Mouse (Mus musculus): ENCODE data around the gene Tmem214. TPM values are rescaled to one million over a fixed set of nuclear protein-coding genes. Genes with fewer than 3 reads are reported as not detected.

The Tmem214 gene
- polyA plus RNA-seq, 1 experiment: 86.6 TPM

GRCm38 (mm10) chr5:30841896-30842295 is 25.9 kb upstream of the Tmem214 start:
- TF ChIP-seq POLR2A (IDR thresholded peaks at IDR 0.05; ENCODE audit: borderline replicate concordance, extremely low read depth, low read depth, low read length) (no peak), CTCF (IDR thresholded peaks at IDR 0.05; ENCODE audit: insufficient read depth, low read length) (no peak)
- WGBS: 55% methylated on average over 3 of the region's 3 CpGs

DNA sequence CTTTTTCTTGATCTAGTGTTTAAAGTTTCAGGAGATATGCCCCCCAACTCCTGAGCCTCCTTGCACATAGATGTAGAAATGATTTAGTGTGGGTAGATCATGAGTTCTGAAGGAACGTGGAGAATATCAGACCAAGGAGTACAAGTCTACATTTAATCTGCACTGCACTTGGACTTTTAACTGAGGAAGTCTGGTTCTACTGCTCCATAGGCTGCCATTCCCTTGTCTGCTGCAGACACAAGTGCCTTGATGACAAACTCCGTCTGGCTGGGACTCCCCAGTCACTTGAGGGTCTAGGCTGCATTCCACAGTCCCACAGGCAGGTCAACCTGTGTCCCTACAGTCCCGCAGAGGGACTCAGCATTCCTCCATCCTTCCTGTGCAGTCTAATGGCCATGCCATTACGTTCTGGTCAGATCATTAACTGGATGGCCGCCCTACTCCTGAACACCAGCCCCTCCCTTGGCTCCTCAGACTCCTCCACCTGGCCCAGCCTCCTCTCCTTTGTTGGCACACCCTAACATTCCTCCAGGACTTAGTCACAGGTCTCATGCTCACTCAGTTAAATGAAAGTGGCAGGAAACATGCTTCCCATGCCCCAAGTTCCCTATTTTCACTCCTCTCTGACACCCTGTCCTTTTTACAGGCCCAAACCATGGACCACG is 17.8 kb upstream of the Tmem214 start:
- TF ChIP-seq POLR2A (IDR thresholded peaks at IDR 0.05; ENCODE audit: borderline replicate concordance, extremely low read depth, low read depth, low read length) (no peak), CTCF (IDR thresholded peaks at IDR 0.05; ENCODE audit: insufficient read depth, low read length) (no peak)

More at GRCm38 (mm10) chr5:30841896-30842295, 25.9 kb upstream of the Tmem214 start:
- Histone ChIP-seq H3K4me1 (ENCODE audit: control insufficient read depth, insufficient read depth, low read length) (no peaks in the 10 kb centered on the region), H3K4me3 (replicated peaks; ENCODE audit: extremely low read depth, low read depth, low read length) (no peak overlapping the region)
- DNase-seq: no peak

GRCm38 (mm10) chr5:30850556-30850925 is 17.3 kb upstream of the Tmem214 start:
- Histone ChIP-seq H3K4me1 (ENCODE audit: control insufficient read depth, insufficient read depth, low read length) (peaks cover 16% of the 10 kb centered on the region), H3K4me3 (replicated peaks; ENCODE audit: extremely low read depth, low read depth, low read length) (no peak overlapping the region)
- WGBS: 56% methylated on average over 2 of the region's 2 CpGs
- TF ChIP-seq POLR2A (IDR thresholded peaks at IDR 0.05; ENCODE audit: borderline replicate concordance, extremely low read depth, low read depth, low read length): no peak
- no peak for TF ChIP-seq CTCF (IDR thresholded peaks at IDR 0.05; ENCODE audit: insufficient read depth, low read length)
- DNase-seq: no peak

More for the DNA sequence above, 17.8 kb upstream of the Tmem214 start:
- Histone ChIP-seq H3K4me1 (ENCODE audit: control insufficient read depth, insufficient read depth, low read length) (peaks cover 16% of the 10 kb centered on the region), H3K4me3 (replicated peaks; ENCODE audit: extremely low read depth, low read depth, low read length) (no peak overlapping the region)
- WGBS: 47% methylated on average over 6 of the region's 6 CpGs
- DNase-seq: peak; percentile 69

- WGBS: 88% methylated on average over 4 of the region's 4 CpGs
- no peak for TF ChIP-seq CTCF (IDR thresholded peaks at IDR 0.05; ENCODE audit: insufficient read depth, low read length)
- no peak for TF ChIP-seq POLR2A (IDR thresholded peaks at IDR 0.05; ENCODE audit: borderline replicate concordance, extremely low read depth, low read depth, low read length)
Observed at GRCm38 (mm10) chr5:30853522-30853921, 14.3 kb upstream of the Tmem214 start.

DNA sequence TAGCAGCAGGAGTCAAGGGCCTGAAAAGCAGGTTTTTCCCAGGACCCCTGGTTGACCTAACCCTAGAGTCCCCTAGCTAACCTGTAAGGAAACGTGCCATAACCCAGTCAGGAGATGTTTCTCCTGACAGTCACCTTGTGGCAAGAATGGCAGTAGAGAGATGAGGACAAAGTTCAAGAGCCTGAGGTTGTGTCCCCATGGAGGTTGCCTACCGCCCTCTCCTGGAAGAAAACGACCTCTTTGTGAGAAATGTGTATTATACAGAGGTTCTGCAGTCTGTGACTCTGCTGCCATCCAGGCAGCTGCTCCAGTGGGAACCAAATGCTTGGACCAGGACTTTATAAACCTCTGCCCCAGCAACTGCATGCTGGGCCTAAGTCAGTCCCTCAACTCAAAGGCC is 12.1 kb upstream of the Tmem214 start:
- Histone ChIP-seq H3K4me1 (ENCODE audit: control insufficient read depth, insufficient read depth, low read length) (peaks cover 7% of the 10 kb centered on the region), H3K4me3 (replicated peaks; ENCODE audit: extremely low read depth, low read depth, low read length) (no peak overlapping the region)
- TF ChIP-seq POLR2A (IDR thresholded peaks at IDR 0.05; ENCODE audit: borderline replicate concordance, extremely low read depth, low read depth, low read length) (no peak), CTCF (IDR thresholded peaks at IDR 0.05; ENCODE audit: insufficient read depth, low read length) (no peak)
- no peak for DNase-seq
- 63% methylated on average over 3 of the region's 3 CpGs for WGBS

More at GRCm38 (mm10) chr5:30853522-30853921, 14.3 kb upstream of the Tmem214 start:
- H3K4me3 ChIP-seq (replicated peaks; ENCODE audit: extremely low read depth, low read depth, low read length): no peak overlapping the region
- peaks cover 16% of the 10 kb centered on the region for H3K4me1 ChIP-seq (ENCODE audit: control insufficient read depth, insufficient read depth, low read length)
- DNase-seq: no peak

- no peak overlapping the region for H3K4me3 ChIP-seq (replicated peaks; ENCODE audit: extremely low read depth, low read depth, low read length)
- TF ChIP-seq POLR2A (IDR thresholded peaks at IDR 0.05; ENCODE audit: borderline replicate concordance, extremely low read depth, low read depth, low read length) (no peak), CTCF (IDR thresholded peaks at IDR 0.05; ENCODE audit: insufficient read depth, low read length) (no peak)
- WGBS: 85% methylated on average over 2 of the region's 2 CpGs
- DNase-seq: no peak
- H3K4me1 ChIP-seq (ENCODE audit: control insufficient read depth, insufficient read depth, low read length): peaks cover 2% of the 10 kb centered on the region
Observed at GRCm38 (mm10) chr5:30856124-30856523, 11.7 kb upstream of the Tmem214 start.

DNA sequence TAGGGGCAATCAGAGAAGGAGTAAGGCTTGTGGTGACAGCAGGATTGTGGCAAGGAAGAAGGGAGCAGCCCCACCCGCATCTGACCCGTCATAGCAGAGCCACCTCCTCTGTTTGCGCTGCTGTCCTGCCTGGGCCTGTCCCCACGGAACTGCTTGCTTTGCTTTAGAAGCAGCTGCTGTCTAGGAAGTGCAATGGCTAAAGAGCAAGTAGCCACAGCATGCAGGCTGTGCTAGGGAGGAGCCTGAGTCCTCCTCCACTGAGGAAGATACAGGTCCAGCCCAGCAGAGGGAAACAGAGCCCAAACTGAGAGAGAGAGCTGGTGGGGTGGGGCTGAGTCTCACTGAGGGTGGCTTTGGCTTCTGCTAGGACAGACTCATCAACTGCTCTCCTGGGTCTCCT is 4.0 kb upstream of the Tmem214 start:
- TF ChIP-seq POLR2A (IDR thresholded peaks at IDR 0.05; ENCODE audit: borderline replicate concordance, extremely low read depth, low read depth, low read length): no peak
- no peak for TF ChIP-seq CTCF (IDR thresholded peaks at IDR 0.05; ENCODE audit: insufficient read depth, low read length)
- Histone ChIP-seq H3K4me3 (replicated peaks; ENCODE audit: extremely low read depth, low read depth, low read length) (no peak overlapping the region), H3K4me1 (ENCODE audit: control insufficient read depth, insufficient read depth, low read length) (0 out of 2 replicates have a peak, but pooled peaks cover under 1% of the 10 kb centered on the region)
- WGBS: 38% methylated on average over 4 of the region's 4 CpGs
- no peak for DNase-seq

DNA sequence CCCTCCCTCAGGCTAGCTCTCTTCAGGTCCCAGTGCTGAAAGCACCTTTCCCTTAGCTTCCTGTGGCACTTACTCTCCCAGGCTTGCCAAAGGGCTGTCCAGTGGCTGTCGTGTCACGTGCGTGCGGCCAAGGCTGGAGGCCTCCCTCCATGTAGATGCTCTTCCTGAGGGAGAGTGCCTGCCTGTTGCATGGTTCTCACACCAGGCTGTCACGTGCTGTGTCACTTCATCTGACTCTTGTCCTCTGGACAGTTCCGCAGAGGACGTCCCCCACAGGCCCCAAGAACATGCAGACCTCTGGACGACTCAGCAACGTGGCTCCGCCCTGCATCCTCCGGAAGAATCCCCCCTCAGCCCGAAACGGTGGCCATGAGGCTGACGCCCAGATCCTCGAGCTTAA is 3.5 kb upstream of the Tmem214 start:
- no peak overlapping the region for H3K4me3 ChIP-seq (replicated peaks; ENCODE audit: extremely low read depth, low read depth, low read length)
- DNase-seq: no peak
- 57% methylated on average over 15 of the region's 15 CpGs for WGBS
- no peak for TF ChIP-seq POLR2A (IDR thresholded peaks at IDR 0.05; ENCODE audit: borderline replicate concordance, extremely low read depth, low read depth, low read length)
- no peak for TF ChIP-seq CTCF (IDR thresholded peaks at IDR 0.05; ENCODE audit: insufficient read depth, low read length)
- 0 out of 2 replicates have a peak, but pooled peaks cover 3% of the 10 kb centered on the region for H3K4me1 ChIP-seq (ENCODE audit: control insufficient read depth, insufficient read depth, low read length)

- WGBS: 84% methylated on average over 3 of the region's 3 CpGs
- no peak for DNase-seq
- Histone ChIP-seq H3K4me3 (replicated peaks; ENCODE audit: extremely low read depth, low read depth, low read length) (no peak overlapping the region), H3K4me1 (ENCODE audit: control insufficient read depth, insufficient read depth, low read length) (peaks cover 7% of the 10 kb centered on the region)
- no peak for TF ChIP-seq CTCF (IDR thresholded peaks at IDR 0.05; ENCODE audit: insufficient read depth, low read length)
- TF ChIP-seq POLR2A (IDR thresholded peaks at IDR 0.05; ENCODE audit: borderline replicate concordance, extremely low read depth, low read depth, low read length): no peak
Observed at GRCm38 (mm10) chr5:30866871-30867270, 941 bp upstream of the Tmem214 start.

DNA sequence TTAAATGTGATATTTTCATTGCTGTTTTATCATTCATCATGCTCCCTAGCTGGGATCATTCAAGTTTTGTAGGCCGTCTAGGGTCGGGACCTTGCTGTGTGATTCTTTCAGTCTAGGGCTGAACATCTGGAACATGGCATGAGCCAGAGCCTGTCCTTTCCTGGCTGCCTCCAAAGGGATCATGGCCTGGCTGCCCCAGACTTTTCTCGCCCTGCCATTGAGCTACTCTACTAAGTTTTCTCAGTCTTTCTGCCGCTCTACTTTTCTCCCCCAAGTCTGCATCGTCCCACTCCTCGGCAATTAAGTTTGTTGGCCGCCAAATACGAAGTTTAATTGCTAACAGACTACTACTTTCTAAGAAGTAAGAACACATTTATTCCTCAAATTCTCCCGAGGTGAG is 1.2 kb downstream of the Tmem214 start:
- TF ChIP-seq POLR2A (IDR thresholded peaks at IDR 0.05; ENCODE audit: borderline replicate concordance, extremely low read depth, low read depth, low read length) (no peak), CTCF (IDR thresholded peaks at IDR 0.05; ENCODE audit: insufficient read depth, low read length) (no peak)
- Histone ChIP-seq H3K4me1 (ENCODE audit: control insufficient read depth, insufficient read depth, low read length) (peaks cover 7% of the 10 kb centered on the region), H3K4me3 (replicated peaks; ENCODE audit: extremely low read depth, low read depth, low read length) (peak overlapping the region; percentile 74)
- no peak for DNase-seq
- 19% methylated on average over 9 of the region's 9 CpGs for WGBS

Measured in lung, adult 2 months (tissue).